Mouse (Mus musculus) lung, adult 2 months (tissue): ENCODE data around the gene Myh14.

Source experiments
- CTCF ChIP-seq: fragments of 200-500 bp; IDR thresholded peaks from 2 replicates; pipeline ENCODE4 v1.5.1; 2011; ENCODE audit warnings: mild to moderate bottlenecking, low read length, control low read depth; ENCODE audit not compliant: insufficient read depth
- POLR2A ChIP-seq: fragments of 200-500 bp; IDR thresholded peaks from 2 replicates; pipeline ENCODE4 v1.6.1; 2011; ENCODE audit warnings: low read depth, mild to moderate bottlenecking, control low read depth, low read length, borderline replicate concordance; ENCODE audit errors: extremely low read depth

- TF ChIP-seq CTCF = no peak
- no peak for TF ChIP-seq POLR2A
Measured at GRCm38 (mm10) chr7:44661219-44661618, 9.4 kb downstream of the Myh14 start.
